Comparison of ENCODE assay signal across 20 mouse cellular contexts in the genomic region with DNA sequence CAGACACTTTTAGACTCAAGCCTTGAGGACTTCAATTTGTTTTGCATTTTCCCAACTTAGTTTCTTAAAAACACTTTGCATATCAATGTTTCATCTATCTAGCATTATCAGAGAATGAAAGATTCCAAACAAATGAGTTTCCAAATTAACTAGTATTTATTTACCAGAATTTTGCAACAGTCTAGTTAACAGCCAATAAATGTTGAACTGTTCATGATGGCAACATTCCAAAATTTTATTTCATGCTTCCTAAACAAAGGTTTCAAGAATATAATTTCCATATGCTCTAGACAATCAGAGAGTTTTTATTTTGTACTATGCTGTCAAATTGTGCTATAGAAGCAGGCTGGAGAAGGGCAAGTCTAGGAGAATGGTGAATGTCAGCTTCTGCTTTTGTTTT. TPM values are rescaled to one million over a fixed set of nuclear protein-coding genes. Genes with fewer than 3 reads are reported as not detected.
A peak's percentile ranks its signal among the peaks of the same experiment; 100 is the strongest.
DNase-seq lines count a peak whose midpoint lies in the region; ATAC-seq and TF ChIP-seq lines count a peak whose summit lies in the region.
"Had no signal": no experiment of that assay in that cellular context is flagged by ENCODE, and none has a peak within 500 bp of the region (broad histone marks: within the 10 kb centered on the region; RNA-seq: fewer than 3 reads in every experiment).

No protein-coding gene starts in this region.

- intact Hi-C loops in left cerebral cortex, postnatal 25 days (cut with DNase I) = no loop called here

- no peak overlapping the region for H3K4me2 ChIP-seq in limb, embryonic 13.5 days (replicated peaks)
- no peak overlapping the region for H3K4me2 ChIP-seq in lung, embryonic 15.5 days
- H3K4me2 ChIP-seq in embryonic facial prominence, embryonic 15.5 days (replicated peaks) = no peak overlapping the region
- H3K4me2 ChIP-seq: embryonic facial prominence, embryonic 12.5 days; forebrain, embryonic 13.5 days; forebrain, embryonic 15.5 days had no signal

- H3K36me3 ChIP-seq in limb, embryonic 13.5 days = peaks cover 5% of the 10 kb centered on the region; the same call in 1 of the 2 replicates
- no peaks in the 10 kb centered on the region for H3K36me3 ChIP-seq in limb, embryonic 10.5 days
- no peaks in the 10 kb centered on the region for H3K36me3 ChIP-seq in lung, embryonic 15.5 days
- peaks cover 9% of the 10 kb centered on the region; the same call in 1 of the 2 replicates for H3K36me3 ChIP-seq in embryonic facial prominence, embryonic 15.5 days
- H3K36me3 ChIP-seq: embryonic facial prominence, embryonic 12.5 days; forebrain, embryonic 15.5 days had no signal

- no peaks in the 10 kb centered on the region for H3K27me3 ChIP-seq in limb, embryonic 13.5 days
- no peaks in the 10 kb centered on the region for H3K27me3 ChIP-seq in limb, embryonic 10.5 days (ENCODE audit: low read depth, poor library complexity, severe bottlenecking)
- no peaks in the 10 kb centered on the region for H3K27me3 ChIP-seq in lung, embryonic 15.5 days
- H3K27me3 ChIP-seq in embryonic facial prominence, embryonic 15.5 days = no peaks in the 10 kb centered on the region
- H3K27me3 ChIP-seq: embryonic facial prominence, embryonic 12.5 days; forebrain, embryonic 13.5 days; forebrain, embryonic 15.5 days had no signal

- H3K27ac ChIP-seq in limb, embryonic 13.5 days = 0 out of 2 replicates have a peak overlapping the region, but pooled peaks have one; percentile 15
- H3K27ac ChIP-seq in limb, embryonic 10.5 days = no peak overlapping the region
- H3K27ac ChIP-seq in lung, embryonic 15.5 days = no peak overlapping the region
- H3K27ac ChIP-seq in embryonic facial prominence, embryonic 15.5 days (replicated peaks) = peak overlapping the region; percentile 61; the same call in 1 of the 2 replicates
- H3K27ac ChIP-seq: embryonic facial prominence, embryonic 12.5 days; forebrain, embryonic 13.5 days; forebrain, embryonic 15.5 days had no signal

- H3K9me3 ChIP-seq in limb, embryonic 13.5 days = no peaks in the 10 kb centered on the region
- H3K9me3 ChIP-seq in limb, embryonic 10.5 days (replicated peaks) = no peaks in the 10 kb centered on the region
- no peaks in the 10 kb centered on the region for H3K9me3 ChIP-seq in lung, embryonic 15.5 days
- H3K9me3 ChIP-seq in embryonic facial prominence, embryonic 15.5 days (replicated peaks) = no peaks in the 10 kb centered on the region
- H3K9me3 ChIP-seq: embryonic facial prominence, embryonic 12.5 days; forebrain, embryonic 13.5 days; forebrain, embryonic 15.5 days had no signal

- no peak for DNase-seq in limb, embryonic 10.5 days (ENCODE audit: low spot score)
- DNase-seq in lung, adult 2 months = no peak
- no peak for DNase-seq in left cerebral cortex, postnatal 25 days (ENCODE audit: low spot score in 2 of 2)
- DNase-seq: adrenal gland, adult 2 months; adrenal gland, postnatal 10 days; adrenal gland, postnatal 25 days; cerebellum, adult 11 months; cerebellum, adult 18-20 months; cerebellum, adult 8-10 months; cerebellum, adult 9-11 months; cerebellum, postnatal 14 days; cerebellum, postnatal 36 days; embryo, embryonic 11 days; forebrain, postnatal 0 days had no signal

- H3K4me1 ChIP-seq in limb, embryonic 13.5 days = peaks cover 15% of the 10 kb centered on the region
- H3K4me1 ChIP-seq in limb, embryonic 10.5 days = no peaks in the 10 kb centered on the region
- H3K4me1 ChIP-seq in lung, embryonic 15.5 days = peaks cover 5% of the 10 kb centered on the region; the same call in 1 of the 2 replicates
- no peaks in the 10 kb centered on the region for H3K4me1 ChIP-seq in lung, adult 2 months (ENCODE audit: control insufficient read depth, insufficient read depth, low read length)
- H3K4me1 ChIP-seq in embryonic facial prominence, embryonic 15.5 days = peaks cover 4% of the 10 kb centered on the region; the same call in 1 of the 2 replicates
- H3K4me1 ChIP-seq: embryonic facial prominence, embryonic 12.5 days; forebrain, embryonic 13.5 days; forebrain, embryonic 15.5 days had no signal

- TF ChIP-seq CTCF in lung, adult 2 months (IDR thresholded peaks at IDR 0.05; ENCODE audit: insufficient read depth, low read length) = no peak

- ATAC-seq in limb, embryonic 13.5 days (ENCODE audit: low FRiP score, low read depth) = no peak
- ATAC-seq in lung, embryonic 15.5 days (ENCODE audit: borderline replicate concordance, extremely low read depth, low FRiP score, low TSS enrichment) = peak; percentile 19; the same call in 1 of the 2 replicates
- no peak for ATAC-seq in embryonic facial prominence, embryonic 15.5 days (ENCODE audit: insufficient number of reproducible peaks, low FRiP score, low TSS enrichment, low read depth)
- ATAC-seq: forebrain, embryonic 13.5 days; forebrain, embryonic 15.5 days; forebrain, postnatal 0 days had no signal

- no peak for TF ChIP-seq POLR2A in lung, adult 2 months (IDR thresholded peaks at IDR 0.05; ENCODE audit: borderline replicate concordance, extremely low read depth, low read depth, low read length)

- no peak overlapping the region for H3K9ac ChIP-seq in limb, embryonic 13.5 days
- no peak overlapping the region for H3K9ac ChIP-seq in lung, embryonic 15.5 days
- no peak overlapping the region for H3K9ac ChIP-seq in embryonic facial prominence, embryonic 15.5 days
- H3K9ac ChIP-seq: embryonic facial prominence, embryonic 12.5 days; forebrain, embryonic 13.5 days; forebrain, embryonic 15.5 days; forebrain, postnatal 0 days had no signal

- no peak overlapping the region for H3K4me3 ChIP-seq in limb, embryonic 13.5 days
- no peak overlapping the region for H3K4me3 ChIP-seq in limb, embryonic 10.5 days
- H3K4me3 ChIP-seq in lung, embryonic 15.5 days = no peak overlapping the region
- H3K4me3 ChIP-seq in lung, adult 2 months (replicated peaks; ENCODE audit: extremely low read depth, low read depth, low read length) = no peak overlapping the region
- no peak overlapping the region for H3K4me3 ChIP-seq in embryonic facial prominence, embryonic 15.5 days (replicated peaks)
- H3K4me3 ChIP-seq: embryonic facial prominence, embryonic 12.5 days; forebrain, embryonic 13.5 days; forebrain, embryonic 15.5 days had no signal

RNA-seq across cellular contexts. Expression of a gene that starts 12.1 kb away (rescaled TPM):
- polyA plus RNA-seq in limb, embryonic 13.5 days (2015; fragmentation: Nextera tagmentation; extraction: Ambion mirVana) = 40.3 and 44.6 TPM in 2 replicates
- polyA plus RNA-seq in limb, embryonic 10.5 days (2016; fragmentation: Nextera tagmentation; extraction: Ambion mirVana) = 52.7 and 53.3 TPM in 2 replicates
- polyA plus RNA-seq in lung, embryonic 15.5 days (2015; fragmentation: Nextera tagmentation; extraction: Ambion mirVana) = 31.5 and 34.8 TPM in 2 replicates
- polyA plus RNA-seq in lung, adult 2 months (2012; rRNA removed) = 0.92 and 2.4 TPM in 2 replicates
- 34.7 and 38.9 TPM in 2 replicates for polyA plus RNA-seq in embryonic facial prominence, embryonic 15.5 days (2015; fragmentation: Nextera tagmentation; extraction: Ambion mirVana)
- 10 to 100 TPM; 21.1 to 21.5 TPM for total RNA-seq in left cerebral cortex, postnatal 25 days (2021)

RNA-seq across cellular contexts. Expression of a gene that starts 12.4 kb away (rescaled TPM):
- 4.5 and 5.2 TPM in 2 replicates for polyA plus RNA-seq in limb, embryonic 13.5 days (2015; fragmentation: Nextera tagmentation; extraction: Ambion mirVana)
- 3.9 and 4.7 TPM in 2 replicates for polyA plus RNA-seq in limb, embryonic 10.5 days (2016; fragmentation: Nextera tagmentation; extraction: Ambion mirVana)
- polyA plus RNA-seq in lung, embryonic 15.5 days (2015; fragmentation: Nextera tagmentation; extraction: Ambion mirVana) = 5.5 and 5.9 TPM in 2 replicates
- 11.1 TPM in 2 replicates for polyA plus RNA-seq in lung, adult 2 months (2012; rRNA removed)
- 4.9 and 6.2 TPM in 2 replicates for polyA plus RNA-seq in embryonic facial prominence, embryonic 15.5 days (2015; fragmentation: Nextera tagmentation; extraction: Ambion mirVana)
- 1 to 10 TPM; 5.0 to 7.0 TPM for total RNA-seq in left cerebral cortex, postnatal 25 days (2021)

RNA-seq across cellular contexts. Expression of a gene that starts 59.5 kb away (rescaled TPM):
- polyA plus RNA-seq in limb, embryonic 13.5 days (2015; fragmentation: Nextera tagmentation; extraction: Ambion mirVana) = 3.9 and 4.7 TPM in 2 replicates
- polyA plus RNA-seq in limb, embryonic 10.5 days (2016; fragmentation: Nextera tagmentation; extraction: Ambion mirVana) = 0.64 and 0.98 TPM in 2 replicates
- 2.2 and 2.3 TPM in 2 replicates for polyA plus RNA-seq in lung, embryonic 15.5 days (2015; fragmentation: Nextera tagmentation; extraction: Ambion mirVana)
- polyA plus RNA-seq in lung, adult 2 months (2012; rRNA removed) = 5.1 and 5.4 TPM in 2 replicates
- 4.8 and 5.4 TPM in 2 replicates for polyA plus RNA-seq in embryonic facial prominence, embryonic 15.5 days (2015; fragmentation: Nextera tagmentation; extraction: Ambion mirVana)
- total RNA-seq in left cerebral cortex, postnatal 25 days (2021) = 1 to 10 TPM; 4.1 to 4.9 TPM

Comparison
In these comparisons a context has a peak if more than half of its experiments do, and no peak if none do; other contexts are left out.
1. H3K27ac ChIP-seq: peak in limb, embryonic 13.5 days (single experiment) and embryonic facial prominence, embryonic 15.5 days (single experiment); none in limb, embryonic 10.5 days (single experiment) and lung, embryonic 15.5 days (single experiment).